Mouse (Mus musculus) kidney, adult 9 months (tissue): Measurements from ENCODE around the gene Dglucy.

ENCODE experiments used
- DNase-seq: peaks from one replicate; pipeline ENCODE4 v3.0.0; 2022

Gene Dglucy

GRCm38 (mm10) chr12:100937441-100938360, 158.8 kb downstream of the Dglucy start:
- DNase-seq, result peak; percentile 53

DNA sequence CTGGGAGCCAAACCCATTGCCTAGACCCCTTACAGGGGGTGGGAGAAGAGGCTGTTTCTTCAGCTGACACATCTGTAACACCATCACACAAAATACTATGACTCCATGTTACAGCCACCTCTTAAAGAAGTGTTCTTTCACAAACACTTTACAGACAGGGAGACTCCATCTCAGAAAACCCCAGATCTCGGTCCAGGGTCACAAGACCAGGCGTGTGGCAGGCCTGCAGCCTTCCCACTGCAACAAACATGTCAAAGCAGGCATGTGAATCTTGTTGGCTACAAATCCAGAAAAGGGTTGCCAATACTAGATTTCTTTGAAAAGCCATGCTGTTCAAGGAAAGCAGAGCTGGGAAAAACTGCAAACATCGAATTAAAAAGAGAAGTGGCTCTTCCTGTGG, 162.5 kb downstream of the Dglucy start:
- DNase-seq, result no peak

GRCm38 (mm10) chr12:100943146-100943545, 164.3 kb downstream of the Dglucy start:
- DNase-seq, result no peak

DNA sequence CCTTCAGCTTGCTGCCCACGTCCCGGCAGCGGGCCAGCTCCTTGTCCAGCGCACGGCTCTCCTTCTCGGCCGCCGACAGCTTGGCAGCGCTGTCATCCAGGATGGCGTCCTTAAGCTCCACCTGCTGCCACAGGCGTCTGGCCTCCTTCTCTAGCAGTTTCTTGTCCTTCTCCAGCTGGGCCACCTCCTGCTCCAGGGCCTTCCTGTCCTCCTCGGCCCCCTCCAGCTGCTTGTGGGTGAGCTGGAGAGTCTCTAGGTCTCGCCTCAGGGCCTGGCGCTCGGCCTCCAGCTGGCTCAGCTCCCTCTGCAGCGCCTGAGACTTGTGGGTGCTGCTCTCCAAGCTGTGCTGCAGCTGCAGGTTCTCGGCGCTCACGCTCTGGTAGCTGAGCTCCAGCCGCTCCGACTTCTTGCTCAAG, 166.1 kb downstream of the Dglucy start:
- no peak for DNase-seq

DNA sequence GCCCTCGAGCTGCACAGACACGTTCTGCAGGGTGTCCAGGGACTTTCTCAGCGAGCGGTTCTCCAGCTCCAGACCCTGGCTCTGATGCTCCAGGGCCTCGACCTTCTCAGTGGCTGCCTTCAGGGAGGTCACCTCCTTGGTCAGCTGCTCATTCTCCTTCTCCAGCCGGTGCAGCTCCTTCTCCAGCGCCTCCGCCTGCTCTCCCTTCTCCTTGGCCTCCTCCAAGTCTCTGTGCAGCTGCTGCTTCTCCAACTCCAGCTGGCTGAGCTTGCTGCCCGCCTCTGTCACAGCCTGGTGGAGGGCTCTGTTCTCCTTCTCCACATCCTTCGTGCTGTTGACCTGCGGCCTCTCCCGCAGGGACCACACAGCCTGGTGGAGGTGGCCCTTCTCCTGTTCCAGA, 166.6 kb downstream of the Dglucy start:
- no peak for DNase-seq

GRCm38 (mm10) chr12:100945948-100946347, 167.1 kb downstream of the Dglucy start:
- no peak for DNase-seq
